Mouse (Mus musculus) lung, adult 2 months (tissue): Measurements from ENCODE around the gene Clint1. TPM values are rescaled to one million over a fixed set of nuclear protein-coding genes. Genes with fewer than 3 reads are reported as not detected.

Experiments
- DNase-seq: peaks from one replicate; pipeline ENCODE4 v3.0.0; 2022
- H3K4me1 ChIP-seq: fragments of 200-500 bp; 2 replicates; pipeline ENCODE4 v1.6.1; 2011; ENCODE audit warnings: low read length; ENCODE audit not compliant: control insufficient read depth, insufficient read depth
- H3K4me3 ChIP-seq: fragments of 200-500 bp; replicated peaks from 2 replicates; pipeline ENCODE3; 2011; ENCODE audit warnings: low read depth, mild to moderate bottlenecking, control low read depth, low read length; ENCODE audit errors: extremely low read depth
- CTCF ChIP-seq: fragments of 200-500 bp; IDR thresholded peaks from 2 replicates; pipeline ENCODE4 v1.5.1; 2011; ENCODE audit warnings: mild to moderate bottlenecking, low read length, control low read depth; ENCODE audit not compliant: insufficient read depth
- POLR2A ChIP-seq: fragments of 200-500 bp; IDR thresholded peaks from 2 replicates; pipeline ENCODE4 v1.6.1; 2011; ENCODE audit warnings: low read depth, mild to moderate bottlenecking, control low read depth, low read length, borderline replicate concordance; ENCODE audit errors: extremely low read depth
- WGBS: fragments of 180-500 bp; shearing (Covaris S2); methylation state at CpG from one replicate; pipeline ENCODE4 v1.1.7; 2018; 5-methylcytosine and 5-hydroxymethylcytosine counted together
- polyA plus RNA-seq: library from polyadenylated mRNA; depleted of rRNA; stranded (reverse); fragments of >200 nt; gene quantifications from 2 replicates; pipeline ENCODE4 v1.2.3, GENCODE M21; 2012

Clint1 gene
- polyA plus RNA-seq, 1 experiment, result 51.8 TPM

DNA sequence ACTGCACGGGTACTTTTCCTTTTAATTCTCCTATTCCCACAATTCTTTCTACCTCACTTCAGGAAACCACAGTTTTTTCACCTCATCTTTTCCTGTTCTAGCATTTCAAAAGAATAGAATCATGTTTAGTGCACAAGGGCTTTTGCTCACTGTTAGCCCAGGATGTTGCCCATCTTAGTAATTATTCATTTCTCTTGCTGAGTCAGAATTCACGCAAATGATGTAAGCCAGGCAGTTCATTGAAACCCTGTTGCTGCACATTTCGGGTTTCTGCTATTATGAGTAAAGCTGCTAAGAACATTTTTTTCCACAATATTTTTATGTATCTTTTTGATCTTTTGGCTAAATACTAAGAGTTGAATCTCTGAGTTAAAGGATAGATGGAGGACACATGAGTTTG, 11.5 kb upstream of the Clint1 start:
- DNase-seq, result no peak
- no peaks in the 10 kb centered on the region for H3K4me1 ChIP-seq
- no peak overlapping the region for H3K4me3 ChIP-seq
- WGBS, result 83% methylated on average over 3 of the region's 3 CpGs
- no peak for TF ChIP-seq POLR2A
- no peak for TF ChIP-seq CTCF

DNA sequence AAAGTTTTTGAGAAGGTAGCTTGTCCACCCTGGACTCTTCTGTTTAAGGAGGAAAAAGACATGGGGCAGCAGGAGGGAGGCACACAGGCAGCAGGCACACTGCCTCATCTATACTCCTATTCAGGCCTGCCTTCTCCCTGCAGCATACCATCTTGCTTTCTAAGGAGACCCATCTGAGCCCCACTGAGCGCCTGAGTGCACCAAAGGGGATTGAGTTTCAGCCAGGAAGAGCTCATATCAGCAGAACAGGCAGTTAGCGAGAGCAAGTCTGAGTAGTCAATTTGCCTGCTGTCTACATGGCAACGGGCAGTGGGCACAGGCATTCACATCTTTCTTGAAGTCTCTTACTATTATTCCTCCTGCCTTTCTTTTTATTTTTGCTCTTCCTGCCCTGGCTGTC, 5.8 kb upstream of the Clint1 start:
- no peak for TF ChIP-seq POLR2A
- no peak for TF ChIP-seq CTCF
- WGBS, result 49% methylated on average over 3 of the region's 3 CpGs
- DNase-seq, result no peak
- H3K4me1 ChIP-seq, result no peaks in the 10 kb centered on the region; the same call in 1 of the 2 replicates
- no peak overlapping the region for H3K4me3 ChIP-seq

GRCm38 (mm10) chr11:45847548-45847947, 4.3 kb upstream of the Clint1 start:
- 58% methylated on average over 7 of the region's 7 CpGs for WGBS
- H3K4me1 ChIP-seq, result no peaks in the 10 kb centered on the region; the same call in 1 of the 2 replicates
- TF ChIP-seq POLR2A (no peak), CTCF (no peak)
- no peak for DNase-seq
- H3K4me3 ChIP-seq, result no peak overlapping the region

GRCm38 (mm10) chr11:45848253-45848652, 3.6 kb upstream of the Clint1 start:
- 83% methylated on average over 12 of the region's 12 CpGs for WGBS
- Histone ChIP-seq H3K4me1 (peaks cover 4% of the 10 kb centered on the region), H3K4me3 (no peak overlapping the region)
- TF ChIP-seq POLR2A (no peak), CTCF (no peak)
- no peak for DNase-seq

GRCm38 (mm10) chr11:45849203-45849602, 2.6 kb upstream of the Clint1 start:
- TF ChIP-seq POLR2A (no peak), CTCF (no peak)
- WGBS, result 72% methylated on average over 4 of the region's 4 CpGs
- DNase-seq, result no peak
- Histone ChIP-seq H3K4me1 (peaks cover 7% of the 10 kb centered on the region), H3K4me3 (no peak overlapping the region)

GRCm38 (mm10) chr11:45849859-45850258, 2.0 kb upstream of the Clint1 start:
- Histone ChIP-seq H3K4me3 (no peak overlapping the region), H3K4me1 (peaks cover 10% of the 10 kb centered on the region)
- 45% methylated on average over 3 of the region's 3 CpGs for WGBS
- no peak for DNase-seq
- TF ChIP-seq CTCF (no peak), POLR2A (no peak)

DNA sequence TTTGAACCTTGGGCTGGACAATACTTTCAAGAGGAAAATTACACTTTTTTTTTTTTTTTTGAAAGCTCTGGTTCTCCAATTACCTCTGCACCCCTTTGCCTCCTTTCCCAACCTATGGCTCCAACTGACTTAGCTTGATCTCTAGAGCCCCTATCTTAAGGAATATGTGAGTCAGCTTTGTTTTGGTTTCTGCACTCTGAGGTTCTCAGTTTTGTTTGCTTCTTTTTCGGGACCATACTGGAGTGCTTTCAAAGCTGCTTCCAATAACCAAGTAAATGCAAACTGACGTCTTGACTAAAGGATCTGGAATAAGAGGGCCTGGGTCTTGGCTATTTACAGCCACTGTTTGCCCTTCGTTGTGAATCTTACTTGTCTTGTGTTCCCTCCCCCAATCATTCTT, 1.5 kb upstream of the Clint1 start:
- no peak for TF ChIP-seq CTCF
- DNase-seq, result no peak
- 40% methylated on average over 3 of the region's 3 CpGs for WGBS
- peaks cover 14% of the 10 kb centered on the region for H3K4me1 ChIP-seq
- H3K4me3 ChIP-seq, result no peak overlapping the region

DNA sequence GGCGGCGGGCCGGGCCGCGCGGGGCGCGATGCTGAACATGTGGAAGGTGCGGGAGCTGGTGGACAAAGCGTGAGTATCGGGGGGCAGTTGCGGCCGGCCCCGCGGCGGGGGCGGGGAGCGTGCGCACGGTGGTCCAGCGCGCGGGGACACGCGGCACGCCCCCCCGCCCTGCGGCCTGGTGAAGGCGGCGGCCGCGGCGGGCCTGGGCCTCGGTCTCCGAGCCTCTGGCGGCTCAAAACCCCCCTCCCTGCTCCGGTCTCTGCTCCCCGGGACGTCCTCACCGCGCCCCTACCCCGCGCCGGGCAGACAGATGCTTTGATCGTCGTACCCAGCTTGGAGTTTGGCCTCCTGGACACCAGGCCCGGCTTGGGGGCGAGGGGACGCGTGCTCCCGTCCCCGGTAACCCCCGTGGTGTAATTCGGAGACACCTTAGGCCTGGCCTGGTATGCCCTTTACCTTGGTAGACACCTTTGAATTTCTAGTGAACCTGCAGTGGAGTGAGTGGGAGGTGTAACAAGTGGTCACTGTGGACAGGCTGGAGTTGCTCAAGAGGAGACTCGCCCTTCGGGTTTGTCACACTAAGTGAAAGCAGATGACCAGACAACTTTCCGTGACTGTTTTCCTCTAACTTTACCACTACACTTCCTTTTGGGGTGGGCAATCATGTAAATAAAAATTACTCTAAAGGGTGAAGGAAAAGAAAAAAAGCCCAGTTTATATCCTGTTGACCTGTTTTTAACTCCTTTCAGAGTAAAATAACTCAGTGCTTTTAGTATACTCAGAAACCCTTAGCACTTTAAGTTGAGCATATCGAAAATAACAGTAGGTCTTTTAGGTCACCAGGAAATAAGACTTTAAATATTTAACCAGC, 508 bp downstream of the Clint1 start:
- whole genome bisulfite sequencing, result under 1% methylated on average over 45 of the region's 58 CpGs
- DNase-seq, result peak; percentile 60

DNA sequence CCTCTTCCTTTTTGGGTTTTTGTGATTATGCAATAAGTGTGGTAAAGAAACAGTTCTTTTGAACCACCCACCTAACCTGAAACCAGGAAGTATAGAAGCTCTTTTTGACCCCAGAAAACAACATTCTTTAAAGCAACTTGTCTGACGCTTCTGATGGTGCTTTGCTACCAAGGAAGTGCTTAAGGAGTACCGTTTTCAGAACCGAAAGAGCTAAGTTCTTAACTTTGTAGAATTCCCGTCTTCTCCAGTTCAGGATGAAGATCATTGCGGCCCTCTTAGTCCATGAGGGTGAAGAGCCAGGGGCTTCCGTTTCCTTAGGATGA, 1.1 kb downstream of the Clint1 start:
- WGBS, result 7% methylated on average over 6 of the region's 6 CpGs
- Histone ChIP-seq H3K4me1 (peaks cover 20% of the 10 kb centered on the region), H3K4me3 (peak overlapping the region; percentile 21)
- DNase-seq, result no peak
- no peak for TF ChIP-seq POLR2A
- no peak for TF ChIP-seq CTCF

More for the DNA sequence above, 508 bp downstream of the Clint1 start:
- Histone ChIP-seq H3K4me1 (peaks cover 20% of the 10 kb centered on the region), H3K4me3 (peak overlapping the region; percentile 90)
- TF ChIP-seq CTCF, result no peak
- TF ChIP-seq POLR2A, result no peak

DNA sequence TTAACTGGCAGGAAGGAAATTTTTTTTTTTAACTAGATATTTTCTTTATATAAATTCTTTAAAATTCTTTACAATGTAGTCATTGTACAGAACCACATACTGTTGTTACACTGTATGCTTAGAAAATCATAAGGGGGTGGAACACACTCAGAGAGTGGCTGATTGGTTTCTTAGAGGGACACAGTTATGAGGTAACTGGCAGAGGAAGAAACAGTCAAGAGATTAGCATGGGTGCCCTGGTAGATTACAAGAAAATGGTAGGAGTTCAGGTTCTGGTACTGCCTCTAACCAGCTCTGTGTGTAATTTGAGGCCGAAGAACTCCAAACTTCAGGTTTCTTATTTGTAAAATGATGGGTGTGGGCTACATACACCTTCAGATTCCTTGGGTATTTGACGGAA, 2.1 kb downstream of the Clint1 start:
- TF ChIP-seq POLR2A, result no peak
- no peak for TF ChIP-seq CTCF
- no peak for DNase-seq
- no peak overlapping the region for H3K4me3 ChIP-seq
- 87% methylated on average over 2 of the region's 2 CpGs for WGBS
- H3K4me1 ChIP-seq, result peaks cover 20% of the 10 kb centered on the region
